Mouse (Mus musculus): ENCODE data around the gene Syngr1.
A peak's percentile ranks its signal among the peaks of the same experiment; 100 is the strongest.

Gene Syngr1

GRCm38 (mm10) chr15:80071951-80072437 lies 19.1 kb upstream of the Syngr1 start:
- DNase-seq: no peak

GRCm38 (mm10) chr15:80072579-80073255 lies 18.4 kb upstream of the Syngr1 start:
- DNase-seq: no peak

- DNase-seq: no peak
Measured at GRCm38 (mm10) chr15:80073256-80073621, 17.9 kb upstream of the Syngr1 start.

- DNase-seq: no peak
Measured at GRCm38 (mm10) chr15:80074663-80075373, 16.3 kb upstream of the Syngr1 start.

GRCm38 (mm10) chr15:80075374-80075694 lies 15.8 kb upstream of the Syngr1 start:
- no peak for DNase-seq

- no peak for DNase-seq
Measured at GRCm38 (mm10) chr15:80075733-80076337, 15.3 kb upstream of the Syngr1 start.

- peak; percentile 80 to 82 for DNase-seq
Measured at GRCm38 (mm10) chr15:80076338-80077136, 14.6 kb upstream of the Syngr1 start.

- peak in 1 of 2 experiments; percentile 13 for DNase-seq
Measured at GRCm38 (mm10) chr15:80078058-80078814, 12.9 kb upstream of the Syngr1 start.

GRCm38 (mm10) chr15:80079129-80079668 lies 11.9 kb upstream of the Syngr1 start:
- DNase-seq: no peak

- no peak for DNase-seq
Measured at GRCm38 (mm10) chr15:80079954-80080353, 11.2 kb upstream of the Syngr1 start.

- DNase-seq: peak; percentile 62
Measured at GRCm38 (mm10) chr15:80080711-80081615, 10.2 kb upstream of the Syngr1 start.

- DNase-seq: no peak
Measured at GRCm38 (mm10) chr15:80081801-80082546, 9.2 kb upstream of the Syngr1 start.

- DNase-seq: no peak
Measured at GRCm38 (mm10) chr15:80082661-80083275, 8.4 kb upstream of the Syngr1 start.

- peak; percentile 99 for DNase-seq
Measured at GRCm38 (mm10) chr15:80083276-80083731, 7.8 kb upstream of the Syngr1 start.

GRCm38 (mm10) chr15:80083740-80084139 lies 7.4 kb upstream of the Syngr1 start:
- no peak for DNase-seq

- no peak for DNase-seq
Measured at GRCm38 (mm10) chr15:80087406-80088012, 3.6 kb upstream of the Syngr1 start.

- DNase-seq: peak; percentile 92 to 95
Measured at GRCm38 (mm10) chr15:80088637-80089036, 2.5 kb upstream of the Syngr1 start.

- no peak for DNase-seq
Measured at GRCm38 (mm10) chr15:80090155-80090554, 979 bp upstream of the Syngr1 start.

- no peak for DNase-seq
Measured at GRCm38 (mm10) chr15:80090741-80091120, 403 bp upstream of the Syngr1 start.
